ENCODE assay signal across 8 mouse cellular contexts in genomic region chr11:76495127-76496028, GRCm38 (mm10).
A peak's percentile ranks its signal among the peaks of the same experiment; 100 is the strongest.
DNase-seq lines count a peak whose midpoint lies in the region; ATAC-seq and TF ChIP-seq lines count a peak whose summit lies in the region.

No protein-coding gene starts in this region.

- H3K4me2 ChIP-seq in myocyte (ENCODE audit: low read depth): peak overlapping the region; percentile 94

- peaks cover 43% of the 10 kb centered on the region for H3K79me2 ChIP-seq in myocyte (ENCODE audit: control insufficient read depth, insufficient read depth)

- peak overlapping the region; percentile 65 for H3ac ChIP-seq in myocyte (ENCODE audit: control insufficient read depth, insufficient read length)

- peaks cover 13% of the 10 kb centered on the region; the same call in 1 of the 2 replicates for H3K4me1 ChIP-seq in cerebellum, adult 2 months (ENCODE audit: control insufficient read depth, insufficient read depth, low read length)
- H3K4me1 ChIP-seq in embryonic fibroblast, embryonic 13.5 days (ENCODE audit: control insufficient read depth, insufficient read depth, low read length): peaks cover 19% of the 10 kb centered on the region

- no peaks in the 10 kb centered on the region for H3K27me3 ChIP-seq in cerebellum, adult 2 months (ENCODE audit: control insufficient read depth, insufficient read depth, low read length)
- H3K27me3 ChIP-seq in myocyte (ENCODE audit: control insufficient read depth, insufficient read depth, insufficient read length): no peaks in the 10 kb centered on the region

- TF ChIP-seq CTCF in cerebellum, adult 2 months (IDR thresholded peaks at IDR 0.05; ENCODE audit: borderline replicate concordance, insufficient read depth, low read depth, low read length): no peak
- TF ChIP-seq CTCF in embryonic fibroblast, embryonic 13.5 days (IDR thresholded peaks at IDR 0.05; ENCODE audit: borderline replicate concordance, insufficient read depth, low read length): no peak

- TF ChIP-seq POLR2A in cerebellum, adult 2 months (IDR thresholded peaks at IDR 0.05; ENCODE audit: borderline replicate concordance, insufficient read depth, low read length): no peak
- no peak; the same call in 1 of the 2 replicates for TF ChIP-seq POLR2A in embryonic fibroblast, embryonic 13.5 days (IDR thresholded peaks at IDR 0.05; ENCODE audit: low read depth, low read length)
- TF ChIP-seq POLR2A in myocyte (IDR thresholded peaks at IDR 0.05; ENCODE audit: insufficient read length, low read depth): no peak

- no peak for DNase-seq in cerebellum, adult 2 months
- DNase-seq in cerebellum, postnatal 4 days (ENCODE audit: low spot score in 2 of 2): no peak
- peak; percentile 46 for DNase-seq in 3T3-L1 (ENCODE audit: low read depth, low spot score)
- DNase-seq in kidney, postnatal 14 days: peak; percentile 28
- no peak for DNase-seq in layer of hippocampus, adult 18-20 months (ENCODE audit: low spot score in 2 of 2)

- no peak for ATAC-seq in erythroid progenitor cell, adult 5-6 weeks (replicated peaks; ENCODE audit: low FRiP score, poor library complexity, severe bottlenecking)

- WGBS in cerebellum, adult 2 months: 49% methylated on average over 19 of the region's 19 CpGs

- H3K36me3 ChIP-seq in myocyte (ENCODE audit: control insufficient read depth, insufficient read depth): no peaks in the 10 kb centered on the region

- peak overlapping the region; percentile 11 for H3K4me3 ChIP-seq in cerebellum, adult 2 months (replicated peaks; ENCODE audit: insufficient read depth, low read depth, low read length)
- peak overlapping the region; percentile 27 for H3K4me3 ChIP-seq in embryonic fibroblast, embryonic 13.5 days (ENCODE audit: insufficient read depth, low read length)
- peak overlapping the region; percentile 48 for H3K4me3 ChIP-seq in myocyte

- no peak overlapping the region for H3K27ac ChIP-seq in cerebellum, adult 2 months (ENCODE audit: insufficient read depth, low read length)
- no peak overlapping the region for H3K27ac ChIP-seq in embryonic fibroblast, embryonic 13.5 days (ENCODE audit: insufficient read depth, low read length)

TF ChIP-seq in myocyte, 11 proteins besides CTCF, POLR2A, EP300 and RAD21:
- TF ChIP-seq MAX (IDR thresholded peaks at IDR 0.05; ENCODE audit: low read depth): no peak
- no peak for TF ChIP-seq POLR2AphosphoS2 (IDR thresholded peaks at IDR 0.05; ENCODE audit: insufficient read length, low read depth)
- no peak for TF ChIP-seq SRF (IDR thresholded peaks at IDR 0.05; ENCODE audit: control insufficient read depth, insufficient read length, low read depth)
- no peak for TF ChIP-seq CEBPB (IDR thresholded peaks at IDR 0.05; ENCODE audit: insufficient read depth, poor library complexity, severe bottlenecking)
- no peak for TF ChIP-seq REST (IDR thresholded peaks at IDR 0.05; ENCODE audit: insufficient read depth, insufficient read length)
- TF ChIP-seq MYOD1 (IDR thresholded peaks at IDR 0.05; ENCODE audit: control insufficient read depth in 1 of 3, insufficient read length in 2 of 3, low read depth in 2 of 3): no peak
- TF ChIP-seq E2F4 (IDR thresholded peaks at IDR 0.05; ENCODE audit: insufficient read depth): no peak
- no peak for TF ChIP-seq USF1 (IDR thresholded peaks at IDR 0.05; ENCODE audit: low read depth)
- no peak for TF ChIP-seq TCF3 (IDR thresholded peaks at IDR 0.05; ENCODE audit: insufficient read length, low read depth)
- TF ChIP-seq TCF12 (IDR thresholded peaks at IDR 0.05; ENCODE audit: insufficient read depth, poor library complexity, severe bottlenecking): no peak

Comparison
In these comparisons a context has a peak if more than half of its experiments do, and no peak if none do; other contexts are left out.
1. DNase-seq: peak in 3T3-L1 (single experiment) and kidney, postnatal 14 days (single experiment); none in cerebellum, adult 2 months (0 of 2), cerebellum, postnatal 4 days (0 of 2) and layer of hippocampus, adult 18-20 months (0 of 2).
2. Peak in every context shown above with its lines, with median percentiles within 50 percentile points of each other: H3K4me3 ChIP-seq.